Mouse (Mus musculus) heart, embryonic 16.5 days (tissue): ENCODE measurements around the gene Gda. TPM values are rescaled to one million over a fixed set of nuclear protein-coding genes. Genes with fewer than 3 reads are reported as not detected.

ENCODE experiments used
- ATAC-seq: fragments of 200-750 bp; cut with Nextera tagmentation; replicated peaks from 2 replicates; pipeline ENCODE4 v1.8.0; 2017; ENCODE audit warnings: moderate number of reproducible peaks; ENCODE audit not compliant: insufficient read depth, low FRiP score; ENCODE audit errors: extremely low read depth
- H3K27ac ChIP-seq: fragments of 300-500 bp; sonication (generic); 2 replicates; pipeline ENCODE4 v1.5.1; 2014; ENCODE audit warnings: mild to moderate bottlenecking, low read length, control low read depth, moderate library complexity
- H3K27me3 ChIP-seq: fragments of 300-500 bp; sonication (generic); 2 replicates; pipeline ENCODE4 v1.6.1; 2014; ENCODE audit warnings: low read length, mixed read lengths; ENCODE audit not compliant: control insufficient read depth, insufficient read depth
- H3K36me3 ChIP-seq: fragments of 300-500 bp; sonication (generic); 2 replicates; pipeline ENCODE4 v1.6.1; 2014; ENCODE audit not compliant: control insufficient read depth, insufficient read depth
- H3K4me1 ChIP-seq: fragments of 300-500 bp; sonication (generic); 2 replicates; pipeline ENCODE4 v1.6.1; 2014; ENCODE audit warnings: low read length, mixed read lengths; ENCODE audit not compliant: control insufficient read depth, insufficient read depth
- H3K4me2 ChIP-seq: fragments of 300-500 bp; sonication (generic); 2 replicates; pipeline ENCODE4 v1.6.1; 2014; ENCODE audit warnings: low read depth, mild to moderate bottlenecking, control low read depth, low read length
- H3K4me3 ChIP-seq: fragments of 300-500 bp; sonication (generic); 2 replicates; pipeline ENCODE4 v1.5.1; 2014; ENCODE audit warnings: mild to moderate bottlenecking, control low read depth, low read length
- H3K9ac ChIP-seq: fragments of 300-500 bp; sonication (generic); 2 replicates; pipeline ENCODE4 v1.6.1; 2014; ENCODE audit warnings: low read length, control low read depth
- H3K9me3 ChIP-seq: fragments of 300-500 bp; sonication (generic); replicated peaks from 2 replicates; pipeline ENCODE4 v1.6.1; 2016; ENCODE audit warnings: low read length; ENCODE audit not compliant: control insufficient read depth
- WGBS: fragments of 180-500 bp; shearing (Covaris S2); extraction: QIAGEN DNeasy Blood & Tissue Kit; methylation state at CpG from one replicate; pipeline ENCODE4 v1.1.7; 2014; 5-methylcytosine and 5-hydroxymethylcytosine counted together
- polyA plus RNA-seq: library from polyadenylated mRNA; unstranded; fragments of >200 nt; fragmentation: Nextera tagmentation; extraction: Ambion mirVana; gene quantifications from 2 replicates; pipeline ENCODE4 v1.2.1, GENCODE M21; 2015

Gene Gda
- polyA plus RNA-seq, 1 experiment from 2014 or later = 0.42 TPM

DNA sequence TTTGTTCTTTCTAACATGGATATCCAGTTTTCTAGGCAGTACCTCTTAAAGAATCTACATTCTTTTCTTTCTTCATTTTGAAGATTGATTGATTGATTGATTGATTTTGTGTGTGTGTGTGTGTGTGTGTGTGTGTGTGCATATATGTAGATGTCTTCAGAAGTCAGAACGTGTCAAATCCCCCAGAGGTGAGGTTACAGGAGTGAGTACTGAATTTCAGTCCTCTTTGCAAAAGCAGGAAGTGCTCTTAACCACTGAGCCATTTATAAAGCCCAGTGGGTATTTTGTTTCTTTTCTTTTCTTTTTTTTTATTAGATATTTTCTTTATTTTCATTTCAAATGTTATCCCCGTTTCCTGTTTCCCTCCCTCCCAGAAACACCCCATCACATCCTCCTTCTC is 86.4 kb downstream of the Gda start:
- no peaks in the 10 kb centered on the region for H3K4me1 ChIP-seq
- H3K9ac ChIP-seq = no peak overlapping the region
- no peak overlapping the region for H3K27ac ChIP-seq
- H3K27me3 ChIP-seq = no peaks in the 10 kb centered on the region
- no peak overlapping the region for H3K4me3 ChIP-seq
- no peaks in the 10 kb centered on the region for H3K36me3 ChIP-seq
- ATAC-seq = no peak
- H3K9me3 ChIP-seq = no peaks in the 10 kb centered on the region
- no peak overlapping the region for H3K4me2 ChIP-seq
- WGBS = 39% methylated on average over 2 of the region's 2 CpGs

DNA sequence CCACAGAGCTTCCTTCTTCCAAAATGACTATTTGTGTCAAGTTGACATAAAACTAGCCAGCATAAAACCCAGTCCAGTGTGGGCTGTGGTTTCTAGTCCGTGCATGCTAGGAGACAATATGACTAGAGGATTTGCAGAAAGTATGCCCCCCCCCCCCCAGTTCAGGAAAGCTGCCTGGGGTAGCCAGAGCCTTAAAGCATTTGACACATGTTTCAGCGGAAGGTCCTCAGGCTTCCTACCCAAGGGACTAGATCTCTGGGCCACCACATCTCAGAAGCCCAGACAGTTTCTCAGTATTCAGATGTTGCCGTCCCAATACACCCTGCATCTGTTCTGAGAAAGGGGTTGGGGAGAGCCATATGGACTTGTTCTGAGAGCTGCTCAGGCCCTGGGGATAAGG is 89.0 kb downstream of the Gda start:
- H3K27me3 ChIP-seq = no peaks in the 10 kb centered on the region
- no peak overlapping the region for H3K4me2 ChIP-seq
- 79% methylated on average over 3 of the region's 3 CpGs for WGBS
- no peak overlapping the region for H3K4me3 ChIP-seq
- ATAC-seq = no peak
- H3K4me1 ChIP-seq = no peaks in the 10 kb centered on the region
- H3K9ac ChIP-seq = no peak overlapping the region
- H3K36me3 ChIP-seq = no peaks in the 10 kb centered on the region
- no peak overlapping the region for H3K27ac ChIP-seq
- H3K9me3 ChIP-seq = no peaks in the 10 kb centered on the region

DNA sequence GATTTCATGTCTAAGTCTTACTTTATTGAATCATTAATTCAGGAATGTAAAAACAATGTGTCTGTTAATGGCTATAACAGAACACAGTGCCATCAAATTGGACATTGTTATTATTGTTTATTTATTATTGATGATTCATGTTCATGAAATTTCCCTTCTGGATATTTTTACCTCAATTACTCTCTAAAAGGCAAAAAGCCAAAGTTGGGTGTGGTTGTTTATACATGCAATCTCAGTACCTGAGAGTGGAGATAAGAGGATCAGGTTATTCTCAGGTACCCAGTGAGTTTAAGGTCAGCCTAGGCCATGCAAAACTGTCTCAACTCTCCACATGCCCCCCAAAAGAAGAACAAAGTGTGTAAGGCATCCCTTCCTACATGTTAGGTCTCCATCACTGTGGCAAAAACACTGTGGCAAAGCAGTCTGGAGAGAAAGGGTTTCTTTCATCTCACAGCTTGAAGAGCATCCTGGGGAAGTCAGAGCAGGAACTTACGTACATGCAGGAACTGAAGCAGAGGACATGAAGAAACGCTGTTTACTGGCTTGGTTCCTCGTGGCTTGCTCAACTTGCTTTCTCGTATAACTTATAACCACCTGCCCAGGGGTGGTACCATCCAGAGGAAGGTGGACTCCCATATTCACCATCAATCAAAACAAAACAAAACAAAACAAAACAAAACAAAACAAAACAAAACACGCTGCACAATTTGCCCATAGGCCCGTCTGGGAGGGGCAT is 89.6 kb downstream of the Gda start:
- H3K27ac ChIP-seq = no peak overlapping the region
- whole genome bisulfite sequencing = 73% methylated on average over 6 of the region's 6 CpGs
- no peaks in the 10 kb centered on the region for H3K36me3 ChIP-seq
- H3K9ac ChIP-seq = no peak overlapping the region
- H3K9me3 ChIP-seq = no peaks in the 10 kb centered on the region
- H3K4me3 ChIP-seq = no peak overlapping the region
- no peak overlapping the region for H3K4me2 ChIP-seq
- no peaks in the 10 kb centered on the region for H3K4me1 ChIP-seq
- no peak for ATAC-seq
- H3K27me3 ChIP-seq = no peaks in the 10 kb centered on the region

DNA sequence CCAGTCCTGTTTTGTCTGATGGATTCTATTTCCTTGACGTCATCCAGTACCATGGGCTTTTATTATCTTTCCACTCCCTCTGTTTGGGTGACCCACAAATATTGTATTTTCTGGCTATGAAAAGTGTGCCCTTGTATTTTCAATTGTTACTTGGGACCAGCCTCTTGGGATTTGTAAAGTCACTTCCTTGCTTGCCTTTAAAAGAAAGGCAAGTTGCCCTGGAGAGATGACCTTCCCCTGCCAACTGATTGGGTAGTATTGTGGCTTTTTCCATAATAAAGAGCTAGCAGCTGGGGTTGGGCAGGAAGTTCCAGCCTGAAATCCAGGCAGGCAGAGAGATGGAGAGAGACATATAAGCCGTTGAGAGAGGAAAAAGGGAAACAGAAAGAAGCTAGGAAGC is 91.5 kb downstream of the Gda start:
- WGBS = 57% methylated on average over 2 of the region's 2 CpGs
- ATAC-seq = no peak
- Histone ChIP-seq H3K4me1 (no peaks in the 10 kb centered on the region), H3K27ac (no peak overlapping the region), H3K4me3 (no peak overlapping the region), H3K9ac (no peak overlapping the region), H3K27me3 (no peaks in the 10 kb centered on the region), H3K36me3 (no peaks in the 10 kb centered on the region), H3K4me2 (no peak overlapping the region), H3K9me3 (no peaks in the 10 kb centered on the region)

DNA sequence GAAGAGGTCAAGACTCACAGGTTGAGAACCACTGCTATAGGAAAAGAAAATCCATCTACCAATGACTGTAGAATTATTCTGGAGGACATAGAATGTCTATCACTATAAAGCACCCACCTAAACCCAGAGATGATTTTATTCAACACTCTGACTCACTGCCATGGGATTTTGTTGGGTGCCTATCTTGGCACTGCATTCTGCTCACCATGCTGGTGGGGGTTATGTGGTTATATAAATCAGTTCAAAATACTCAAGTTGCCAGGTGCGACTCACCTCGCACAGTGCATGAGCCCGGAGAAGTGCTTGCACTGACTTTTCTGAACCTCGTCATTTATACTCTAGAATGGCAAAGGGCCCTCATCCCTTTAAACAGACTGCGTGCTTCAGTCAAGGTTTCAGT is 94.0 kb downstream of the Gda start:
- H3K9ac ChIP-seq = no peak overlapping the region
- 91% methylated on average over 5 of the region's 5 CpGs for WGBS
- H3K36me3 ChIP-seq = no peaks in the 10 kb centered on the region
- no peak for ATAC-seq
- H3K4me1 ChIP-seq = no peaks in the 10 kb centered on the region
- no peak overlapping the region for H3K27ac ChIP-seq
- H3K4me2 ChIP-seq = no peak overlapping the region
- no peak overlapping the region for H3K4me3 ChIP-seq
- no peaks in the 10 kb centered on the region for H3K9me3 ChIP-seq
- no peaks in the 10 kb centered on the region for H3K27me3 ChIP-seq

DNA sequence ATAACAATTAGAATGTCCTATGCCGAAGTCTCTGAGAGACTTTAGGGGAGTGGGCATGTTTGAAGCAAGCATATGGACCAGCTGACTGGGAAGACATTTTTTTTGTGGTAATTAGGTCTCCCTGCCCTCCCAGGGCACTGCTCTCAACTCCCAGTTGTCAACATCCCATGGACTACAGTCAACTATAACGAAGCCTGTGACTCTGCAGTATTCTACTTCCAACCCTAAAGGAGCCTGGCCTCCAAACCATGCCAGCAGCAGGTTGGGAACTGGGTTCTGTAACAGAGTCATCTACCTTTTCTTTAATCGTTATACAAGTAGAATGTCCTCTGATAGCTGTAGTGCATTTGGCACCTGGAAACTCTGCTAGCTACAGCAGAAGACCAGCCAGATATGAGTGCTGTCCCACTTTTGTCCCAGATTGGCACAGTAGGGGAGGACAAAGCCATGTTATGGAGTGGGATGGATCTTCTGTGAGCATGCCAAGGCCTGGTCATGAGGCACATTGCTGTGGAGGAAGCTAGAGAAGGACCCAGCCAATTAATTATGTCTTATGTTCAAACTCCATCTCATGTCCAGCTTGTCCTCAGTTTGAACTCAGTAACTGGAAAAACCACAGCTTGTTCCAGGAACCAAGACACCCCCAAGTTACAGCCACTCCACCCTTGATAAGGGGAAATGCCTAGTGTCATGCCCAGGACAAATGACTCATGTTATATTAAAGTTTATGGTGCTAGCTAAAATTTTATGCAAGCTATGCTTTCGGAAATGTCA is 96.6 kb downstream of the Gda start:
- Histone ChIP-seq H3K27ac (no peak overlapping the region), H3K27me3 (no peaks in the 10 kb centered on the region), H3K36me3 (no peaks in the 10 kb centered on the region), H3K4me1 (no peaks in the 10 kb centered on the region), H3K4me2 (no peak overlapping the region), H3K9ac (no peak overlapping the region), H3K9me3 (no peaks in the 10 kb centered on the region), H3K4me3 (no peak overlapping the region)
- no peak for ATAC-seq
- 74% methylated on average over 4 of the region's 4 CpGs for WGBS

DNA sequence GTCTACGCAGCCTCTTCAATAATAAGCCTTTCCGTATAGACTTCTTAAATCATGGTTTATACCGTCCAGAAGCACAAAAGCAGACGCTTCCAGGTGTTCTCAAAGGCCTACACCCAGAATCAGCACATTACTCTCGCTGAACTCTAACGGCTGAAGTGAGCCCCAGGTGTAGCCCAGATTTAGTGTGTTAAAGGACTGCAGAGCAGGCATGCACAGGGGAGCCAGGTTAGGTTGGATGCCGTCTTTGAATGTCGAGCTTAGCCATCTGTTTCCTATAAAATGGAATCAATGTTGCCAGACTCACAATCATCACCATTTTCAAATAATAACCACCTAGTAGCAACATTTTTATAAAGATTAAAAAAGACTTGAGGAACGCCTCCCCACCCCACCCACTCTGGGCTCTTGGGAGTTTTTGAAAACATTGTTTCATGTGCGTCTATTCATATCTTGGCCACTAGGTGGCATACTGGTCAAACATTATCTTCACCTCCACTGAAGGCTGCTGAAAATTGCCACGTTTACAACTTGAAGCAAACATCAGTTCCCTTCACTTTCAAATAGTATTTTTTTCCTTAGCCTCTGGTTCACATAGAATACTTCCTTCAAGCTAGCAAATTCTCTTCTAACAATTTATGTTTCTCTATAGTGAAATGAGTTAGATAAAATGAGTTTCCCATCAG is 100.0 kb downstream of the Gda start:
- no peak for ATAC-seq

DNA sequence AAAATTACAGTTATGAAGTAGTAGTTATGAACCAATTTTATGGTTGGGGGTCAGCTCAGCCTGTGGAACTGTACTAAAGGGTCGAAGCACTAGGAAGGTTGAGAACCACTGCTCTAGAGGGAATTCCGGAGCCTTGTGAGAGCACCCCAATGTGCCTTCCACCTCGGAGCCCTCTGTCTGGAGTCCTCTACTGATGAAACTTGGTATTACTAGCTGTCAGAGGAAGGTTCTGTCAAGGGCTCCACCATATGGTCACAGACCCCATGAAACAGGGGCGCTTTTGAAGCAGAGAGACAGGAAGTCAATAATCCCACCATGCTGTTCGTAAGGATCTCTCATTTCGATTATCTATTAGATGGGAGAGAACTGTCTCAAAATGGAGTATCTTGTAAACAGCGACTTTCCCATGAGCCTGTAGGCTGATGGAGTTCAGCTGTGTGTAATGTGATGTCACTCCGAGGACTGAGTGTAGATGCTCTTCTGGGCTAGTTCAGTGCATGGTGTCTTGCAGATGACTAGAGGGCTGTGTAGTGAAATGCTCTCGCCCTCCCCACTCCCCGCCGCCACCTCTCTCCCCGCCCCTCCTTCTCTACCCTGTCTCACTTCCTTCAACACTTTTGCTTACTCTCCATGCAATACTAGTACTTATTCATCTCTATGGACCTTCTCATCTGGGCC is 100.7 kb downstream of the Gda start:
- no peaks in the 10 kb centered on the region for H3K27me3 ChIP-seq
- H3K9ac ChIP-seq = no peak overlapping the region
- H3K9me3 ChIP-seq = peaks cover 5% of the 10 kb centered on the region; the same call in 1 of the 2 replicates
- no peak overlapping the region for H3K4me2 ChIP-seq
- H3K36me3 ChIP-seq = no peaks in the 10 kb centered on the region
- H3K4me1 ChIP-seq = no peaks in the 10 kb centered on the region
- H3K4me3 ChIP-seq = no peak overlapping the region
- no peak overlapping the region for H3K27ac ChIP-seq
- 73% methylated on average over 12 of the region's 12 CpGs for WGBS
- no peak for ATAC-seq

More for the DNA sequence above, 100.0 kb downstream of the Gda start:
- no peak overlapping the region for H3K4me3 ChIP-seq
- no peaks in the 10 kb centered on the region for H3K27me3 ChIP-seq
- 48% methylated on average over 11 of the region's 11 CpGs for WGBS
- peaks cover 5% of the 10 kb centered on the region; the same call in 1 of the 2 replicates for H3K9me3 ChIP-seq
- no peak overlapping the region for H3K27ac ChIP-seq
- H3K4me2 ChIP-seq = no peak overlapping the region
- H3K9ac ChIP-seq = no peak overlapping the region
- no peaks in the 10 kb centered on the region for H3K4me1 ChIP-seq
- H3K36me3 ChIP-seq = no peaks in the 10 kb centered on the region
